Mouse (Mus musculus): ENCODE data around the gene Erbb4.

Erbb4 gene

GRCm38 (mm10) chr1:68573851-68574540 lies 533.9 kb downstream of the Erbb4 start:
- no peak for DNase-seq (ENCODE audit: extremely low read depth, insufficient read length, low spot score)

GRCm38 (mm10) chr1:68570924-68571323 lies 536.9 kb downstream of the Erbb4 start:
- no peak for DNase-seq (ENCODE audit: extremely low read depth, insufficient read length, low spot score)

- no peak for DNase-seq (ENCODE audit: extremely low read depth, insufficient read length, low spot score)
Measured at GRCm38 (mm10) chr1:68542942-68543341, 564.9 kb downstream of the Erbb4 start.

GRCm38 (mm10) chr1:68517820-68518219 lies 590.0 kb downstream of the Erbb4 start:
- no peak for DNase-seq (ENCODE audit: extremely low read depth, insufficient read length, low spot score)

- DNase-seq (ENCODE audit: extremely low read depth, insufficient read length, low spot score): no peak
Measured at GRCm38 (mm10) chr1:68503873-68504272, 604.0 kb downstream of the Erbb4 start.

- DNase-seq (ENCODE audit: extremely low read depth, insufficient read length, low spot score): no peak
Measured at GRCm38 (mm10) chr1:68501561-68501960, 606.3 kb downstream of the Erbb4 start.

- no peak for DNase-seq (ENCODE audit: extremely low read depth, insufficient read length, low spot score)
Measured at GRCm38 (mm10) chr1:68466390-68466960, 641.4 kb downstream of the Erbb4 start.

GRCm38 (mm10) chr1:68451274-68451673 lies 656.6 kb downstream of the Erbb4 start:
- DNase-seq (ENCODE audit: extremely low read depth, insufficient read length, low spot score): no peak

GRCm38 (mm10) chr1:68424336-68424983 lies 683.4 kb downstream of the Erbb4 start:
- DNase-seq (ENCODE audit: extremely low read depth, insufficient read length, low spot score): no peak

- DNase-seq (ENCODE audit: extremely low read depth, insufficient read length, low spot score): no peak
Measured at GRCm38 (mm10) chr1:68401204-68401603, 706.7 kb downstream of the Erbb4 start.

GRCm38 (mm10) chr1:68371531-68371930 lies 736.3 kb downstream of the Erbb4 start:
- DNase-seq (ENCODE audit: extremely low read depth, insufficient read length, low spot score): no peak

GRCm38 (mm10) chr1:68333714-68334113 lies 774.1 kb downstream of the Erbb4 start:
- no peak for DNase-seq (ENCODE audit: extremely low read depth, insufficient read length, low spot score)

GRCm38 (mm10) chr1:68305813-68306212 lies 802.0 kb downstream of the Erbb4 start:
- DNase-seq (ENCODE audit: extremely low read depth, insufficient read length, low spot score): no peak

- no peak for DNase-seq (ENCODE audit: extremely low read depth, insufficient read length, low spot score)
Measured at GRCm38 (mm10) chr1:68284443-68284842, 823.4 kb downstream of the Erbb4 start.

- DNase-seq (ENCODE audit: extremely low read depth, insufficient read length, low spot score): no peak
Measured at GRCm38 (mm10) chr1:68275819-68276218, 832.0 kb downstream of the Erbb4 start.

- no peak for DNase-seq (ENCODE audit: extremely low read depth, insufficient read length, low spot score)
Measured at GRCm38 (mm10) chr1:68178580-68178979, 929.3 kb downstream of the Erbb4 start.

GRCm38 (mm10) chr1:68155253-68155652 lies 952.6 kb downstream of the Erbb4 start:
- DNase-seq (ENCODE audit: extremely low read depth, insufficient read length, low spot score): no peak

GRCm38 (mm10) chr1:68150572-68150971 lies 957.3 kb downstream of the Erbb4 start:
- DNase-seq (ENCODE audit: extremely low read depth, insufficient read length, low spot score): no peak

GRCm38 (mm10) chr1:68142562-68143350 lies 965.1 kb downstream of the Erbb4 start:
- no peak for DNase-seq (ENCODE audit: extremely low read depth, insufficient read length, low spot score)

GRCm38 (mm10) chr1:68134943-68135342 lies 972.9 kb downstream of the Erbb4 start:
- DNase-seq (ENCODE audit: extremely low read depth, insufficient read length, low spot score): no peak

- no peak for DNase-seq (ENCODE audit: extremely low read depth, insufficient read length, low spot score)
Measured at GRCm38 (mm10) chr1:68134450-68134849, 973.4 kb downstream of the Erbb4 start.
